Mouse (Mus musculus): ENCODE results near the gene Ankrd60. TPM values are rescaled to one million over a fixed set of nuclear protein-coding genes. Genes with fewer than 3 reads are reported as not detected.

Ankrd60 gene
- polyA plus RNA-seq, 1 experiment from 2014 or later = not detected

DNA sequence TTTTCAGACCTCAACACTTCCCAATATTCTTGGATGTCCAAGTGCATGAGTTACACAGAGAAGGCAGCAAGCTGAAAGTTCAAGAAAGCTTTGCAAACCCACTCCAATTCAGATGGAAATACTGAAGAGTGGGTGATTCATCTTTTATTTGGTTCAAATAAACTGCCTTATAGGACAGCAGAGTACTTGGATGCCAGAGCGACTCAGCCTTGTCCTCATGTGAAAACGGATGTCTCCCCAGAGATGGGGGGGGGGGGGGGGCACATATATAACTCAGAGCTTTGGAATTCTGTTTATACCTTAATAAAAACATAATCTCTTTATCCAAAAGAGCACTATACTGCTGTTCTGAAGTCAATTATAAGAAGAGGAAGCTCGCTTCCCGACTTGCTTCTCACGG, 9.2 kb upstream of the Ankrd60 start:
- WGBS (ENCODE audit: insufficient replicate concordance) = 66% methylated on average over 5 of the region's 5 CpGs
- peaks cover 38% of the 10 kb centered on the region for H3K27me3 ChIP-seq (ENCODE audit: control insufficient read depth, insufficient read depth, low read depth, low read length)
- H3K4me3 ChIP-seq (ENCODE audit: low read depth, low read length) = no peak overlapping the region
- no peaks in the 10 kb centered on the region for H3K36me3 ChIP-seq (ENCODE audit: control insufficient read depth, insufficient read depth)
- H3K4me1 ChIP-seq (ENCODE audit: control insufficient read depth, low read depth, low read length) = peaks cover 31% of the 10 kb centered on the region
- H3K4me2 ChIP-seq (ENCODE audit: low read depth, low read length) = no peak overlapping the region
- no peaks in the 10 kb centered on the region for H3K9me3 ChIP-seq (replicated peaks; ENCODE audit: control insufficient read depth, low read length)
- ATAC-seq (ENCODE audit: low read depth) = no peak
- H3K27ac ChIP-seq (ENCODE audit: low read length) = no peak overlapping the region
- H3K9ac ChIP-seq (ENCODE audit: low read depth, low read length) = no peak overlapping the region

DNA sequence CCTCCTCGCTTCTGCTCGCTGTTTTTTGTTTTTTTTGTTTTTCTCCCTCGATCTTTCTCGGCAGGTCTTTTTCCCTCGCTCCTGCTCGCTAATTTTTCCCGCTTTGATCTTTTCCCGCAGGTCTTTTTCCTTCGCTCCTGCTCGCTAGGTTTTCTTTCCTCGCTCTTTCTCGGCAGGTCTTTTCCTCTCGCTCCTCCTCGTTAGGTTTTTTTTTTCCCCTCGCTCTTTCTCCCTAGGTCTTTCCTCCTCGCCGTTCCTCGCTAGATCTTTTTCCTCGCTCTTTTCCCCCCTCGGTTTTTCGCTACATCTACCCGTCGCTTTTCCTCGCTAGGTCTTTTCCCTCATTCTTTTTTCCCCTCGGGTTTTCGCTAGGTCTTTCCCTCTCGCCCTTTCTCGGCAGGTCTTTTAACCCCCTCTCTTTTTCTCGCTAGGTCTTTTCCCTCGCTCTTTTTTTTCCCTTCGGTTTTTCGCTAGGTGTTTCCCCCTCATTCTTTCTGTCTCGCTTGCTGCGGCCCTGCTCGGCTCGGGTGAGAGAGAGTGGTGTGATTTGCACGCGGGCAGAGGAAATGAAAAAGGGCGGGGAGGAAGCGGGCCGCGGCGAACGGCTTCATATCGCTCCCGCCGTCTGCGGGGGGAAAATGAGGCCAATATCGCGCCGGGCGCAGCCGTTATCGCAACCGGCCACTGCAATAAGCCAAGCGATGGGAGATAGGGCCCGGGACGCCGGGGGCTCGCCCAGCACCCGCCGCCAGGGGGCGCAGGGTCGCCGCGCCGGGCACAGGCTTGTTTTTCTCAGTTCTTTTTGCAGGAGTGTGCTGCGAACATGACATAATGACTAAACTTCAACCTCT, 8.2 kb upstream of the Ankrd60 start:
- WGBS (ENCODE audit: insufficient replicate concordance) = under 1% methylated on average over 68 of the region's 68 CpGs
- Histone ChIP-seq H3K4me2 (ENCODE audit: low read depth, low read length) (peak overlapping the region; percentile 62), H3K9me3 (replicated peaks; ENCODE audit: control insufficient read depth, low read length) (no peaks in the 10 kb centered on the region), H3K27me3 (ENCODE audit: control insufficient read depth, insufficient read depth, low read depth, low read length) (peaks cover 40% of the 10 kb centered on the region), H3K36me3 (ENCODE audit: control insufficient read depth, insufficient read depth) (no peaks in the 10 kb centered on the region), H3K4me1 (ENCODE audit: control insufficient read depth, low read depth, low read length) (peaks cover 36% of the 10 kb centered on the region), H3K4me3 (ENCODE audit: low read depth, low read length) (peak overlapping the region; percentile 48), H3K27ac (ENCODE audit: low read length) (no peak overlapping the region), H3K9ac (ENCODE audit: low read depth, low read length) (peak overlapping the region; percentile 16; the same call in 1 of the 2 replicates)
- peak; percentile 72 for ATAC-seq (ENCODE audit: low read depth)

DNA sequence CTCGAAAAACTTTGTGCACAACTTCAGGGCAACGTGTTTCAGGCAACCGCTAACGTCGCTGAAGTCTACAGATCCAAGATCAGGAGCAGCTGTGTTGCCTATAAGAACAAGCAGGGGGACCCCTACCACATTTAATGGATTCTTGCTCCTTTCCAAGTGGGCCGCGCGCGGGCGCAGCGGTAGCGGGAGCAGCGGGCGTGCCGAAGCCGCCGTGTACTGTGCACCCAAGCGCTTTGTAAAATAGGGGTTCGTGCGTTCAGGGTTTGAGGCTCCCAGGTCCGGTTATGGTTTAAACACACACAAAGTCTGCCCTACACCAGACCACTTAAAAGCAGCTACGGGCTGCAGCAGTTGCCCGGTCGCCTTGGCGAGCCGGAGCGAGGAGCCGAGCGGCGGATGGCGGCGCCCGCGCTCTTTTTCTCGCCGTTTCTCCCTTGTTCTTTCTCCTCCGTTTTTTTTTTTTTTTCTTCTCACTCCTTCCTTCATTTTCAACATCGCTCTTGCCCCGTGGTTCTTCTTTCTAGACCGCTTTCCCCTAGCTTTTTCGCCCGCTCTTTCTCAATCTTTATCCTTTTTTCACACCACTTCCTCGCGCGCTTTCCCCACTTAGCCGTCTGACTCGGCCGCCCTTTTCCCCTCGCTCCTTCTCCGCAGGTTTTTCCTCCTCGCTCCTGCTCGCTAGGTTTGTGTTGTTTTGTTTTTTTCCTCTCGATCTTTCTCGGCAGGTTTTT, 7.4 kb upstream of the Ankrd60 start:
- Histone ChIP-seq H3K4me2 (ENCODE audit: low read depth, low read length) (peak overlapping the region; percentile 62), H3K4me3 (ENCODE audit: low read depth, low read length) (peak overlapping the region; percentile 48), H3K27me3 (ENCODE audit: control insufficient read depth, insufficient read depth, low read depth, low read length) (peaks cover 41% of the 10 kb centered on the region), H3K27ac (ENCODE audit: low read length) (no peak overlapping the region), H3K9me3 (replicated peaks; ENCODE audit: control insufficient read depth, low read length) (no peaks in the 10 kb centered on the region), H3K4me1 (ENCODE audit: control insufficient read depth, low read depth, low read length) (peaks cover 33% of the 10 kb centered on the region), H3K9ac (ENCODE audit: low read depth, low read length) (peak overlapping the region; percentile 16; the same call in 1 of the 2 replicates), H3K36me3 (ENCODE audit: control insufficient read depth, insufficient read depth) (no peaks in the 10 kb centered on the region)
- no peak for ATAC-seq (ENCODE audit: low read depth)
- 1% methylated on average over 54 of the region's 54 CpGs for WGBS (ENCODE audit: insufficient replicate concordance)

DNA sequence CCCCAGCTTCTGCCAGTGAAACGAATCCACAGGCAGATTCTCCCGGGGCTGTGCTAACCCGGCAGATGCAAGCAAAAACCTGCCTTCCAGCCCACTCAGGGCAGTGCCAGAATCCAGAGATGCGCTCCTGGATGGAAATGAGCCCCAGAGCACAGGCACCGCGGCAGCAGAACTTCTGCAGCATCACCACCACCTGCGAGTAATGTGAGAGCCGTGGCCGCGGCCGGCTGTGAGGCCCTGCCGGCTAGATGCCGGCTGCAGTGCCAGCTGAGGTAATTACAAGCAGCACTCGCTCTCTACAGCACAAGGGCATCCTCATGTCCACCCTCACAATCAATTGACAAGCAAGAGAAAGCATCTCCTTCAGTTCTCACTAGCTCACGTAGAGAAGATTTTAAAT, 6.2 kb upstream of the Ankrd60 start:
- no peak overlapping the region for H3K4me3 ChIP-seq (ENCODE audit: low read depth, low read length)
- WGBS (ENCODE audit: insufficient replicate concordance) = 43% methylated on average over 15 of the region's 15 CpGs
- no peak overlapping the region for H3K27ac ChIP-seq (ENCODE audit: low read length)
- H3K27me3 ChIP-seq (ENCODE audit: control insufficient read depth, insufficient read depth, low read depth, low read length) = peaks cover 51% of the 10 kb centered on the region
- no peak overlapping the region for H3K9ac ChIP-seq (ENCODE audit: low read depth, low read length)
- ATAC-seq (ENCODE audit: low read depth) = no peak
- H3K4me1 ChIP-seq (ENCODE audit: control insufficient read depth, low read depth, low read length) = peaks cover 33% of the 10 kb centered on the region
- no peak overlapping the region for H3K4me2 ChIP-seq (ENCODE audit: low read depth, low read length)
- H3K36me3 ChIP-seq (ENCODE audit: control insufficient read depth, insufficient read depth) = no peaks in the 10 kb centered on the region
- H3K9me3 ChIP-seq (replicated peaks; ENCODE audit: control insufficient read depth, low read length) = no peaks in the 10 kb centered on the region

DNA sequence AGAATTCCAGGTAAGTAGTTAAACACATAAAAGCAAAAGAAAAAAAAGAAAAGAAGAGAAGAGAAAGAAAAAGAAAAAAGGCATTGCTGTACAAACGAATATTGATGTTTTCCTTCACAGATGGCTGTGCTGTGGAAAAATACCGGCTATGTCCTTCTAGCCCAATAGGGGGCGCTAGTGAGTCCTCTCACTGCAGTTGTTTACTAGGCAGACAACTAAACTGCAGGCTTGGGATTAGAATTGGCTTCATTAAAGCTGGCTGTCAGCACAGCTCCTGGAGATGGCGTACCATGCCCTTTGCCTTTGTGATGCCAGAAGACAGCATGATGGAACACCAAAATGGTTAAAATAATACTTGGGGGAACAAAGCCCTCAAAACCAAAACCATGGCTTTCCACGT, 5.3 kb upstream of the Ankrd60 start:
- H3K4me3 ChIP-seq (ENCODE audit: low read depth, low read length) = no peak overlapping the region
- H3K9me3 ChIP-seq (replicated peaks; ENCODE audit: control insufficient read depth, low read length) = no peaks in the 10 kb centered on the region
- no peak overlapping the region for H3K27ac ChIP-seq (ENCODE audit: low read length)
- no peak overlapping the region for H3K9ac ChIP-seq (ENCODE audit: low read depth, low read length)
- peaks cover 59% of the 10 kb centered on the region for H3K27me3 ChIP-seq (ENCODE audit: control insufficient read depth, insufficient read depth, low read depth, low read length)
- 30% methylated on average over 5 of the region's 5 CpGs for WGBS (ENCODE audit: insufficient replicate concordance)
- no peaks in the 10 kb centered on the region for H3K36me3 ChIP-seq (ENCODE audit: control insufficient read depth, insufficient read depth)
- H3K4me2 ChIP-seq (ENCODE audit: low read depth, low read length) = no peak overlapping the region
- ATAC-seq (ENCODE audit: low read depth) = no peak
- peaks cover 33% of the 10 kb centered on the region for H3K4me1 ChIP-seq (ENCODE audit: control insufficient read depth, low read depth, low read length)

DNA sequence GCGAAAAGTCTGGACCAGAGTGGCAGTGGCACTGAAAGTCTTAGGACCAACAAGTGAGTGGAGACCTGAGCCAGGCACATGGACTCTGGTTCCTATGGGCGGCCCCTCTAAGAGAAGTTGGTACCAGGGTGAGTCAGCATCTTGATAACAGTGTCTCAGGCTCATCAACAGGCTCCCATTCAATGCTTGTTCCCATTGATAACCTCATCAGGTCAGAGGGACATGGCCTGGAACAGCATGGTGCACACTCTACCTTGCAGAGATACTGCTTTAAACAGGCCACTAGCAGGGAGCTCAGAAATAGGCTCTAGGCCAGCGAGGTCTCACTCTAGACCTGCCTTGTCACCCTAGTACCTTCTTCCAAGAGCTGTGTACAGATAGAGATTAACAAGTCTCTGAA, 4.7 kb upstream of the Ankrd60 start:
- WGBS (ENCODE audit: insufficient replicate concordance) = 40% methylated on average over 3 of the region's 3 CpGs
- Histone ChIP-seq H3K4me1 (ENCODE audit: control insufficient read depth, low read depth, low read length) (peaks cover 33% of the 10 kb centered on the region), H3K27ac (ENCODE audit: low read length) (no peak overlapping the region), H3K36me3 (ENCODE audit: control insufficient read depth, insufficient read depth) (no peaks in the 10 kb centered on the region), H3K9me3 (replicated peaks; ENCODE audit: control insufficient read depth, low read length) (no peaks in the 10 kb centered on the region), H3K4me2 (ENCODE audit: low read depth, low read length) (no peak overlapping the region), H3K4me3 (ENCODE audit: low read depth, low read length) (no peak overlapping the region), H3K27me3 (ENCODE audit: control insufficient read depth, insufficient read depth, low read depth, low read length) (peaks cover 65% of the 10 kb centered on the region), H3K9ac (ENCODE audit: low read depth, low read length) (no peak overlapping the region)
- peak; percentile 88 for ATAC-seq (ENCODE audit: low read depth)

DNA sequence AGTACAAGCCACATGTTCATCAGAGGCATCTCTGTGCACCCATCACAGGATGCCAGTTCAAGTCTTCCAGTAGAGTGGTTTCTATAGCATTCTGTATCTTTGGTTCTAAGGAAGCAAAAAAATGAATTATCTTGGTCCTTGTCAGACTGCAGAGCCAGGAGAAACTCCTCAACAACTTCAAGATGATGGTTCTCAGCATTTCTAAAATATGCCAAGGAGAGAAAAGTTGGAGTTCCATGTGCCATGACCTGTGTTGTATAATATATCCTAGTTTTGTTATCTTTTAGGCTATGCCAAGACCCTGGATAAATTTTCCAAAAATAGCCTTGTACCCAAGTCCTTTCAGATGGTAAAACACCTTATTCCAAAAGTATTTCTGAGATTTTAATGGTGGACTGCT, 2.9 kb upstream of the Ankrd60 start:
- no peaks in the 10 kb centered on the region for H3K36me3 ChIP-seq (ENCODE audit: control insufficient read depth, insufficient read depth)
- H3K9ac ChIP-seq (ENCODE audit: low read depth, low read length) = no peak overlapping the region
- no peak overlapping the region for H3K4me2 ChIP-seq (ENCODE audit: low read depth, low read length)
- H3K27ac ChIP-seq (ENCODE audit: low read length) = no peak overlapping the region
- H3K4me3 ChIP-seq (ENCODE audit: low read depth, low read length) = no peak overlapping the region
- no peaks in the 10 kb centered on the region for H3K9me3 ChIP-seq (replicated peaks; ENCODE audit: control insufficient read depth, low read length)
- ATAC-seq (ENCODE audit: low read depth) = no peak
- H3K27me3 ChIP-seq (ENCODE audit: control insufficient read depth, insufficient read depth, low read depth, low read length) = peaks cover 69% of the 10 kb centered on the region
- H3K4me1 ChIP-seq (ENCODE audit: control insufficient read depth, low read depth, low read length) = peaks cover 24% of the 10 kb centered on the region

DNA sequence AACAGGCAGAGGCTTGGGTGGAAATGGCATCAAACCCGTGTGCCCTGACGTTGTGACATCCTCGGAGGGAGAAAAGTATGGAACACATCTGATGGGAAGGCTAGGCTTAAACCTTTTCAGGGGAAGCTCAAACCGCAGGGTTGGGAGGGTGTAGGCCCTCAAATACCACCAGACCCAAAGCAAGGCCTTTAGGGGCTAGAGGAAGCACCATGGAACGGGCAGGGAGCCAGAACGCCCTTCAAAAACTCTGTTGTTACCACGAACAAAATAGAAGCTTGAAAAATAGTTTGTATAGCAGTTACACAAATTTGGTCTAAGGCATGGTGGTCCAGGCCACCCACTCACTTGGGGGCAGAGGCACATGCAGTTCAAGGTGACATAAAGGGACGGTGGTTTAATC, 430 bp upstream of the Ankrd60 start:
- 18% methylated on average over 8 of the region's 8 CpGs for WGBS (ENCODE audit: insufficient replicate concordance)
- no peak overlapping the region for H3K9ac ChIP-seq (ENCODE audit: low read depth, low read length)

DNA sequence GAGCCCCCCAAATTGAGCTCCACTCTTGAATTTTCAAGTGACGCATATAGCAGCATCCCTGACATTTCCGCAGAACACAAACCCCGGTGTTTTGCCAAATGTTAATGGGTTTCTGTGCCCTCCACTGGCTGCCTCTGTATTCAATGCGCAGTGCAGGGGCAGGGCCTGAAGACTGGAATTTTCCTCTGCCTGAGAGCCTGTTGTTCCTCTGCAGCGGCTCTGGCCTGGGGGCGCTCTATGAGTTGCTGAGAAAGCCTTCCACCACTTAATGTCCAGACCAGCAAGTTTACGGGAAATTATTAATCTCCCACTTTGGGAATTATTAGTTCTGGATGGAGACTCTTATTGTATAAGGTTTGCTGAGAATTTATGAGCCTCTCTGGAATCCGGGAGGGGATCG, 14.0 kb downstream of the Ankrd60 start:
- WGBS (ENCODE audit: insufficient replicate concordance) = 69% methylated on average over 9 of the region's 9 CpGs
- no peak for ATAC-seq (ENCODE audit: low read depth)
- H3K4me1 ChIP-seq (ENCODE audit: control insufficient read depth, low read depth, low read length) = no peaks in the 10 kb centered on the region
- H3K4me2 ChIP-seq (ENCODE audit: low read depth, low read length) = no peak overlapping the region
- no peaks in the 10 kb centered on the region for H3K27me3 ChIP-seq (ENCODE audit: control insufficient read depth, insufficient read depth, low read depth, low read length)
- H3K36me3 ChIP-seq (ENCODE audit: control insufficient read depth, insufficient read depth) = no peaks in the 10 kb centered on the region
- H3K9ac ChIP-seq (ENCODE audit: low read depth, low read length) = no peak overlapping the region
- no peaks in the 10 kb centered on the region for H3K9me3 ChIP-seq (replicated peaks; ENCODE audit: control insufficient read depth, low read length)
- no peak overlapping the region for H3K4me3 ChIP-seq (ENCODE audit: low read depth, low read length)
- no peak overlapping the region for H3K27ac ChIP-seq (ENCODE audit: low read length)

More for the DNA sequence above, 430 bp upstream of the Ankrd60 start:
- Histone ChIP-seq H3K27me3 (ENCODE audit: control insufficient read depth, insufficient read depth, low read depth, low read length) (peaks cover 49% of the 10 kb centered on the region), H3K4me3 (ENCODE audit: low read depth, low read length) (no peak overlapping the region), H3K36me3 (ENCODE audit: control insufficient read depth, insufficient read depth) (no peaks in the 10 kb centered on the region), H3K4me2 (ENCODE audit: low read depth, low read length) (peak overlapping the region; percentile 51), H3K4me1 (ENCODE audit: control insufficient read depth, low read depth, low read length) (peaks cover 14% of the 10 kb centered on the region), H3K9me3 (replicated peaks; ENCODE audit: control insufficient read depth, low read length) (no peaks in the 10 kb centered on the region), H3K27ac (ENCODE audit: low read length) (no peak overlapping the region)
- ATAC-seq (ENCODE audit: low read depth) = no peak

Data from liver, embryonic 16.5 days (tissue).